Mouse (Mus musculus) monocyte, adult 2 months (primary cell): ENCODE measurements around the gene Gm18596.
"Not testable (repeated sequence)": the region's sequence is repeated elsewhere in the genome, so short reads cannot be mapped to it uniquely, and the experiment has no call there.

Experiments used
- DNase-seq, 2 experiments: peaks; one replicate each; pipeline ENCODE4 v3.0.0; 2022; ENCODE audit warnings: low spot score in 2 of 2, low read depth in 1 of 2

The Gm18596 gene

GRCm38 (mm10) chr10:77741924-77742688, at the start of gene Gm18596:
Gene Gm18596 (minus strand): TSS chr10:77742638.
- DNase-seq: not testable (repeated sequence)

- DNase-seq: no peak
Measured at GRCm38 (mm10) chr10:77788621-77789020, 46.2 kb upstream of the Gm18596 start.

GRCm38 (mm10) chr10:77787876-77788275, 45.4 kb upstream of the Gm18596 start, which contains the start of gene Gm7137:
Gene Gm7137 (minus strand): TSS chr10:77788200.
- not testable (repeated sequence) for DNase-seq

GRCm38 (mm10) chr10:77783396-77783795, 41.0 kb upstream of the Gm18596 start:
- not testable (repeated sequence) for DNase-seq

GRCm38 (mm10) chr10:77782442-77782841, 40.0 kb upstream of the Gm18596 start, which contains the start of gene Gm3250:
Gene Gm3250 (minus strand): TSS chr10:77782542.
- DNase-seq: not testable (repeated sequence)

GRCm38 (mm10) chr10:77776844-77777243, 34.4 kb upstream of the Gm18596 start, which contains the start of gene Gm7138:
Gene Gm7138 (minus strand): TSS chr10:77776944.
- DNase-seq: not testable (repeated sequence)

- DNase-seq: not testable (repeated sequence)
Measured at GRCm38 (mm10) chr10:77772142-77772541, 29.7 kb upstream of the Gm18596 start.

- not testable (repeated sequence) for DNase-seq
Measured at GRCm38 (mm10) chr10:77771225-77771624, 28.8 kb upstream of the Gm18596 start, which contains the start of gene Gm3238. Gene Gm3238 (minus strand): TSS chr10:77771325.

- DNase-seq: no peak
Measured at GRCm38 (mm10) chr10:77769727-77770126, 27.3 kb upstream of the Gm18596 start.

GRCm38 (mm10) chr10:77759582-77759981, 17.1 kb upstream of the Gm18596 start, which contains the start of gene Gm3233:
Gene Gm3233 (minus strand): TSS chr10:77759682.
- not testable (repeated sequence) for DNase-seq

- DNase-seq: no peak
Measured at GRCm38 (mm10) chr10:77753448-77753847, 11.0 kb upstream of the Gm18596 start.

- not testable (repeated sequence) for DNase-seq
Measured at GRCm38 (mm10) chr10:77752312-77752711, 9.9 kb upstream of the Gm18596 start.

- DNase-seq: not testable (repeated sequence)
Measured at GRCm38 (mm10) chr10:77751254-77751653, 8.8 kb upstream of the Gm18596 start, which contains the start of gene Gm9736. Gene Gm9736 (minus strand): TSS chr10:77751354.

GRCm38 (mm10) chr10:77750686-77751085, 8.2 kb upstream of the Gm18596 start:
- not testable (repeated sequence) for DNase-seq

- no peak for DNase-seq
Measured at GRCm38 (mm10) chr10:77738929-77739328, 3.5 kb downstream of the Gm18596 start.

- DNase-seq: no peak
Measured at GRCm38 (mm10) chr10:77735928-77736327, 6.5 kb downstream of the Gm18596 start.

- DNase-seq: no peak
Measured at GRCm38 (mm10) chr10:77729241-77729640, 13.2 kb downstream of the Gm18596 start.

GRCm38 (mm10) chr10:77728280-77728679, 14.2 kb downstream of the Gm18596 start:
- no peak for DNase-seq

GRCm38 (mm10) chr10:77726186-77726585, 16.3 kb downstream of the Gm18596 start, which contains the start of gene Gm10100:
Gene Gm10100 (plus strand): TSS chr10:77726486.
- DNase-seq: no peak

GRCm38 (mm10) chr10:77724855-77725254, 17.6 kb downstream of the Gm18596 start:
- no peak for DNase-seq

- not testable (repeated sequence) for DNase-seq
Measured at GRCm38 (mm10) chr10:77720299-77720698, 22.1 kb downstream of the Gm18596 start, which contains the start of gene Krtap12-1. Gene Krtap12-1 (plus strand): TSS chr10:77720599.

- DNase-seq: no peak
Measured at GRCm38 (mm10) chr10:77715507-77715906, 26.9 kb downstream of the Gm18596 start, which contains the start of gene Gm10142. Gene Gm10142 (plus strand): TSS chr10:77715807.
